21 mouse cellular contexts compared by ENCODE assay signal in genomic region chr6:61387046-61387445, GRCm38 (mm10).
DNase-seq lines count a peak whose midpoint lies in the region; ATAC-seq and TF ChIP-seq lines count a peak whose summit lies in the region.
"Had no signal": no experiment of that assay in that cellular context is flagged by ENCODE, and none has a peak within 500 bp of the region (broad histone marks: within the 10 kb centered on the region; RNA-seq: fewer than 3 reads in every experiment).

No protein-coding gene starts in this region.

- TF ChIP-seq CTCF in hindbrain, postnatal 0 days (IDR thresholded peaks at IDR 0.05; ENCODE audit: low read depth): no peak

- peak; percentile 9 to 20 for DNase-seq in cerebellum, postnatal 14 days
- no peak for DNase-seq in cerebellum, adult 18-20 months
- DNase-seq in hindbrain, postnatal 0 days (ENCODE audit: low spot score): peak; percentile 15
- no peak for DNase-seq in hindbrain, embryonic 10.5 days (ENCODE audit: low spot score)
- DNase-seq: adrenal gland, postnatal 14 days; cerebellum, adult 8-10 months; cerebellum, postnatal 36 days; gastrocnemius, adult 2 months; gastrocnemius, postnatal 25 days; heart, adult 11 months; heart, postnatal 36 days had no signal

- no peaks in the 10 kb centered on the region for H3K9me3 ChIP-seq in hindbrain, postnatal 0 days (ENCODE audit: low read length)
- H3K9me3 ChIP-seq in hindbrain, embryonic 10.5 days: no peaks in the 10 kb centered on the region
- no peaks in the 10 kb centered on the region for H3K9me3 ChIP-seq in neural tube, embryonic 14.5 days (ENCODE audit: control insufficient read depth, low read length)
- no peaks in the 10 kb centered on the region for H3K9me3 ChIP-seq in neural tube, embryonic 15.5 days (replicated peaks)
- H3K9me3 ChIP-seq: embryonic facial prominence, embryonic 13.5 days; forebrain, embryonic 13.5 days; heart, embryonic 13.5 days; hindbrain, embryonic 15.5 days; intestine, embryonic 15.5 days had no signal

- no peaks in the 10 kb centered on the region for H3K36me3 ChIP-seq in hindbrain, postnatal 0 days (ENCODE audit: insufficient read depth, low read length)
- no peaks in the 10 kb centered on the region for H3K36me3 ChIP-seq in hindbrain, embryonic 10.5 days
- H3K36me3 ChIP-seq in neural tube, embryonic 14.5 days (ENCODE audit: control insufficient read depth, insufficient read depth, low read length): no peaks in the 10 kb centered on the region
- no peaks in the 10 kb centered on the region for H3K36me3 ChIP-seq in neural tube, embryonic 15.5 days
- H3K36me3 ChIP-seq: embryonic facial prominence, embryonic 13.5 days; heart, embryonic 13.5 days; hindbrain, embryonic 15.5 days; intestine, embryonic 15.5 days had no signal

- no peaks in the 10 kb centered on the region for H3K27me3 ChIP-seq in hindbrain, postnatal 0 days (ENCODE audit: insufficient read depth, low read length)
- no peaks in the 10 kb centered on the region for H3K27me3 ChIP-seq in hindbrain, embryonic 10.5 days (ENCODE audit: insufficient read depth, poor library complexity, severe bottlenecking)
- no peaks in the 10 kb centered on the region for H3K27me3 ChIP-seq in neural tube, embryonic 14.5 days (ENCODE audit: control insufficient read depth, insufficient read depth, low read length)
- H3K27me3 ChIP-seq in neural tube, embryonic 15.5 days (replicated peaks): no peaks in the 10 kb centered on the region
- H3K27me3 ChIP-seq: embryonic facial prominence, embryonic 13.5 days; forebrain, embryonic 13.5 days; heart, embryonic 13.5 days; hindbrain, embryonic 15.5 days; intestine, embryonic 15.5 days had no signal

- no peak overlapping the region for H3K27ac ChIP-seq in hindbrain, postnatal 0 days
- no peak overlapping the region for H3K27ac ChIP-seq in hindbrain, embryonic 10.5 days
- H3K27ac ChIP-seq in neural tube, embryonic 14.5 days (ENCODE audit: low read depth, low read length): no peak overlapping the region
- H3K27ac ChIP-seq in neural tube, embryonic 15.5 days (replicated peaks): no peak overlapping the region
- H3K27ac ChIP-seq: embryonic facial prominence, embryonic 13.5 days; forebrain, embryonic 13.5 days; gastrocnemius, adult 2 months; heart, embryonic 13.5 days; hindbrain, embryonic 15.5 days; intestine, embryonic 15.5 days had no signal

- H3K4me3 ChIP-seq in hindbrain, postnatal 0 days (ENCODE audit: low read length): no peak overlapping the region
- no peak overlapping the region for H3K4me3 ChIP-seq in hindbrain, embryonic 10.5 days
- no peak overlapping the region for H3K4me3 ChIP-seq in neural tube, embryonic 14.5 days (ENCODE audit: low read depth, low read length)
- H3K4me3 ChIP-seq in neural tube, embryonic 15.5 days (replicated peaks): no peak overlapping the region
- H3K4me3 ChIP-seq: embryonic facial prominence, embryonic 13.5 days; forebrain, embryonic 13.5 days; gastrocnemius, adult 2 months; heart, embryonic 13.5 days; hindbrain, embryonic 15.5 days; intestine, embryonic 15.5 days had no signal

- H3K4me2 ChIP-seq in hindbrain, postnatal 0 days (ENCODE audit: low read depth, low read length): no peak overlapping the region
- no peak overlapping the region for H3K4me2 ChIP-seq in neural tube, embryonic 14.5 days (ENCODE audit: low read depth, low read length)
- no peak overlapping the region for H3K4me2 ChIP-seq in neural tube, embryonic 15.5 days
- H3K4me2 ChIP-seq: embryonic facial prominence, embryonic 13.5 days; forebrain, embryonic 13.5 days; heart, embryonic 13.5 days; hindbrain, embryonic 15.5 days; intestine, embryonic 15.5 days had no signal

- no peak overlapping the region for H3K9ac ChIP-seq in hindbrain, postnatal 0 days (replicated peaks; ENCODE audit: low read length)
- H3K9ac ChIP-seq in neural tube, embryonic 14.5 days (replicated peaks; ENCODE audit: low read depth, low read length): no peak overlapping the region
- H3K9ac ChIP-seq in neural tube, embryonic 15.5 days (replicated peaks): no peak overlapping the region
- H3K9ac ChIP-seq: embryonic facial prominence, embryonic 13.5 days; forebrain, embryonic 13.5 days; heart, embryonic 13.5 days; hindbrain, embryonic 15.5 days; intestine, embryonic 15.5 days had no signal

- ATAC-seq in hindbrain, postnatal 0 days: no peak
- ATAC-seq in neural tube, embryonic 14.5 days (ENCODE audit: low read depth): 0 out of 2 replicates have a peak, but pooled peaks have one; percentile 17
- no peak for ATAC-seq in neural tube, embryonic 15.5 days (ENCODE audit: low FRiP score)
- no peak for ATAC-seq in inflammation-experienced regulatory T-cells, adult 6 months
- ATAC-seq: activated CD4-positive, CD25-positive, alpha-beta regulatory T cell, adult 4 months; forebrain, embryonic 13.5 days; intestine, embryonic 15.5 days; Patski had no signal

- WGBS in hindbrain, postnatal 0 days: 59% methylated on average over 1 of the region's 1 CpGs
- 85% methylated on average over 1 of the region's 1 CpGs for WGBS in hindbrain, embryonic 10.5 days
- 52% methylated on average over 1 of the region's 1 CpGs for whole genome bisulfite sequencing in neural tube, embryonic 14.5 days
- WGBS in neural tube, embryonic 15.5 days: 61% methylated on average over 1 of the region's 1 CpGs

- H3K4me1 ChIP-seq in hindbrain, postnatal 0 days (ENCODE audit: insufficient read depth, low read length): no peaks in the 10 kb centered on the region
- no peaks in the 10 kb centered on the region for H3K4me1 ChIP-seq in hindbrain, embryonic 10.5 days (replicated peaks)
- 0 out of 2 replicates have a peak, but pooled peaks cover 4% of the 10 kb centered on the region for H3K4me1 ChIP-seq in neural tube, embryonic 14.5 days (ENCODE audit: control insufficient read depth, insufficient read depth, low read length)
- H3K4me1 ChIP-seq in neural tube, embryonic 15.5 days: peaks cover 5% of the 10 kb centered on the region; the same call in 1 of the 2 replicates
- H3K4me1 ChIP-seq: embryonic facial prominence, embryonic 13.5 days; forebrain, embryonic 13.5 days; heart, embryonic 13.5 days; intestine, embryonic 15.5 days had no signal

Comparison
In these comparisons a context has a peak if more than half of its experiments do, and no peak if none do; other contexts are left out.
1. DNase-seq: peak in cerebellum, postnatal 14 days (2 of 2) and hindbrain, postnatal 0 days (single experiment); none in cerebellum, adult 18-20 months (0 of 2) and hindbrain, embryonic 10.5 days (single experiment).